Mouse (Mus musculus) stomach, embryonic 15.5 days (tissue): ENCODE data around the gene Zfp941. TPM values are rescaled to one million over a fixed set of nuclear protein-coding genes. Genes with fewer than 3 reads are reported as not detected.

Experiments used
- ATAC-seq: fragments of 200-750 bp; cut with Nextera tagmentation; 2 replicates; pipeline ENCODE4 v1.8.0; 2017; ENCODE audit warnings: low read depth, moderate number of reproducible peaks, moderate TSS enrichment; ENCODE audit not compliant: insufficient read depth, low FRiP score
- H3K27ac ChIP-seq: fragments of 300-500 bp; sonication (generic); 2 replicates; pipeline ENCODE4 v1.5.1; 2015; ENCODE audit warnings: mild to moderate bottlenecking, inconsistent platforms
- H3K27me3 ChIP-seq: fragments of 300-500 bp; sonication (generic); replicated peaks from 2 replicates; pipeline ENCODE4 v1.6.1; 2015; ENCODE audit warnings: inconsistent platforms
- H3K36me3 ChIP-seq: fragments of 300-500 bp; sonication (generic); 2 replicates; pipeline ENCODE4 v1.6.1; 2015; ENCODE audit warnings: inconsistent platforms
- H3K4me1 ChIP-seq: fragments of 300-500 bp; sonication (generic); 2 replicates; pipeline ENCODE4 v1.6.1; 2015; ENCODE audit warnings: inconsistent platforms
- H3K4me2 ChIP-seq: fragments of 300-500 bp; sonication (generic); 2 replicates; pipeline ENCODE4 v1.6.1; 2015; ENCODE audit warnings: mild to moderate bottlenecking, inconsistent platforms
- H3K4me3 ChIP-seq: fragments of 300-500 bp; sonication (generic); replicated peaks from 2 replicates; pipeline ENCODE4 v1.5.1; 2015; ENCODE audit warnings: inconsistent platforms
- H3K9ac ChIP-seq: fragments of 300-500 bp; sonication (generic); 2 replicates; pipeline ENCODE4 v1.6.1; 2015; ENCODE audit warnings: inconsistent platforms
- H3K9me3 ChIP-seq: fragments of 300-500 bp; sonication (generic); 2 replicates; pipeline ENCODE4 v1.6.1; 2016; ENCODE audit warnings: inconsistent platforms
- WGBS: fragments of 180-500 bp; shearing (Covaris S2); methylation state at CpG from one replicate; pipeline ENCODE4 v1.1.7; 2015; 5-methylcytosine and 5-hydroxymethylcytosine counted together
- polyA plus RNA-seq: library from polyadenylated mRNA; unstranded; fragments of >200 nt; fragmentation: Nextera tagmentation; extraction: Ambion mirVana; gene quantifications from 2 replicates; pipeline ENCODE4 v1.2.1, GENCODE M21; 2015

Gene Zfp941
- polyA plus RNA-seq, 1 experiment from 2014 or later, result 1.5 TPM

DNA sequence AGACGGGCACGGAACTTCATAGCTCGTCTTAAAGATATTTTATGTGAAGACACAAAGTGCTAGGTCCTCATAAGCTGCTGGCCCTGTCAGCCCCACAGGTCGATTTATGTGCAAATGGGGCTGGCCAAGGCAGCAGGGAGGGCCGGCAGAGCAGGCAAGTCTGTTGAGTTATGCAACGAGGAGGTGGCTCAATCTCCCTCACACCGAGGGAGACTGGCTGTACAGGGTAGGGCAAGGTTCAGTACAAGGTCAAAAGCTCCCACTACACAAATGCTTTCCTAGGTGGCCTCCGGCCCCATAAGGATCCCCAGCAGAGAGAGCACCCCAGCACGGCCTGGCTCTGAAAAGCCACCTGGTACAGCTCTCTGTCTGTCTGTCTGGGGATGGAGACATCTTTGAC is 31.4 kb upstream of the Zfp941 start:
- Histone ChIP-seq H3K36me3 (peaks cover 29% of the 10 kb centered on the region), H3K4me1 (peaks cover 16% of the 10 kb centered on the region), H3K9me3 (no peaks in the 10 kb centered on the region), H3K27me3 (no peaks in the 10 kb centered on the region), H3K9ac (no peak overlapping the region), H3K27ac (no peak overlapping the region), H3K4me3 (no peak overlapping the region), H3K4me2 (no peak overlapping the region)
- 80% methylated on average over 9 of the region's 9 CpGs for WGBS
- ATAC-seq, result no peak

DNA sequence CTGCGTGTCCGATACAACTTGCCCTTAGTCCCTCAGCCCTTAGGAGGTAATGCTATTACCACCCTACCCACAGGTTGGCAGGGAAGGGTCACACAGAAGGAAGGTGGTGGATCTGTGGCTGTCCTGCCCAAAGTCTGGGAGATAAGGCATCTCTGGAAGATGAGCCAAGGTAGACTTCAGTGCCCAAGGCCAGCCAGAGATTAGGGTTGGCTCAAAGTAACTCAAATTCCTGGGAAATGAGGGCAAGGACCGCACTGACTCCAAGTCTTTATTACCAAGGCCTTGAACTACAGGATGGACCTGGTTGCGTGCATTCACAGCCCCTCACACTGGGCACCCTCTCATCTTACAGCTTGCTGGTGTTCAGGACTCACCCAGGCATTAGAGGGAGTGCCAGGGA is 29.9 kb upstream of the Zfp941 start:
- Histone ChIP-seq H3K36me3 (peaks cover 29% of the 10 kb centered on the region), H3K27ac (no peak overlapping the region), H3K4me2 (no peak overlapping the region), H3K4me1 (peaks cover 10% of the 10 kb centered on the region), H3K9ac (no peak overlapping the region), H3K27me3 (no peaks in the 10 kb centered on the region), H3K9me3 (no peaks in the 10 kb centered on the region), H3K4me3 (no peak overlapping the region)
- ATAC-seq, result no peak
- WGBS, result 90% methylated on average over 4 of the region's 4 CpGs

DNA sequence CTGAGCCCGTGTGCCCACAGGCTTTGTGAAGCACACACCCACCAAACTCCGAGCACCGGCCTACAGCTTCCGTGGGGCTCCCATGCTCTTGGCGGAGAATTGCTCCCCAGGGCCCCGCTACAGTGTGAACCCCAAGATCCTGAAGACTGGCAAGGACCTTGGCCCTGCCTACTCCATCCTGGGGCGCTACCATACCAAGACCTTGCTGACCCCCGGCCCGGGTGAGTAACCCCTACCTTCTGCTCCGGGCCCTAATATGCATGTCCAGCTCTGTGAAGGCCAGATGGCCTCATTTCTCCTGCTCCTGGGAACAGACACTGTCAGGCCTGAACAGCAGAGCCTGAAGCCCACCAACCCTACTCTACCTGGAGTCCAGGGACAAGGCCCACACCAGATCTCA is 26.6 kb upstream of the Zfp941 start:
- no peak overlapping the region for H3K4me3 ChIP-seq
- WGBS, result 88% methylated on average over 10 of the region's 10 CpGs
- H3K27me3 ChIP-seq, result 0 out of 2 replicates have a peak, but pooled peaks cover 3% of the 10 kb centered on the region
- H3K27ac ChIP-seq, result no peak overlapping the region
- H3K9ac ChIP-seq, result no peak overlapping the region
- no peak for ATAC-seq
- H3K36me3 ChIP-seq, result peaks cover 21% of the 10 kb centered on the region
- no peak overlapping the region for H3K4me2 ChIP-seq
- no peaks in the 10 kb centered on the region for H3K4me1 ChIP-seq
- no peaks in the 10 kb centered on the region for H3K9me3 ChIP-seq

DNA sequence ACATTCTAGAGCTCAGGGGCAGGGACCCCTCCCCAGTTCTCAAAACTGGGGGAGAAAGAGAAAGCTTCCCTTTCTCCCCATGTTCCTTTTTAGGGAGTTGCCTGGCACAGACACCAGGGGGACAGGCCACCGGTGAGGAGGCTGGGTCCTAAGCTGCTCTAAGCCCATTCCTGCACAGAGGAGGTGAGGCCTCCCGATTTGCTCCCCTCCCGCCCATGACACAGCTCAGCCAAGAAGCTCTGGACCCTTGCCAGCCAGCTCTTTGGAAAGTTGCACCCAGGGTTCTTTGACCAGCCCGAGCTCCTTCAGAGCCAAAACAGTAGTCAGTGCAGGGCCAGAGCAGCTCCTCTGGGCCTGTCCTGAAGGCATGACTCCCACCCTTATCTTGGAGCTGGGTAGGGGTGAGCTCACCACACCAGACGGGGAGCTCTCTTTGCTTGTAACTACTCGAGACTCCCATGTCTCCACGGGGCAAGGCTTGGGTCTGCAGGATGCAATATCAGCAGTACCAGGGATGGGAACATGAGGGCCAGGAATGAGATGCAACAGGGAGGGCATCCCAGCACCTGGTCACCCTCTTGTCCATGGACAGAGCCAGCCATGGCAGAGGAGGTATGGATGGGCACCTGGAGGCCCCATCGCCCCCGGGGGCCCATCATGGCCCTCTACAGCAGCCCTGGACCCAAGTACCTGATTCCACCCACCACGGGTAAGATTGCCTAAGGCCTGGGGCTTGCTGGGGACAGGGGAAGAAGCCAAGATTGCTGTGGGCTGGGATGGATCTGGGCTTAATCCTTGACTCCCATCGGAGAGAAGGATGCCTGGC is 26.0 kb upstream of the Zfp941 start, which contains the start of gene Odf3:
Odf3 (plus strand) TSS at position 51 of the 826 bp plus-strand sequence.
- WGBS, result 55% methylated on average over 11 of the region's 11 CpGs
- H3K4me1 ChIP-seq, result no peaks in the 10 kb centered on the region
- no peak within 1 kb of the TSS for H3K4me2 ChIP-seq
- no peak for ATAC-seq
- no peak within 1 kb of the TSS for H3K27ac ChIP-seq
- H3K36me3 ChIP-seq, result peaks cover 14% of the 10 kb centered on the region; the same call in 1 of the 2 replicates
- no peak within 1 kb of the TSS for H3K9ac ChIP-seq
- no peaks in the 10 kb centered on the region for H3K9me3 ChIP-seq
- no peak within 1 kb of the TSS for H3K4me3 ChIP-seq
- 0 out of 2 replicates have a peak, but pooled peaks cover 3% of the 10 kb centered on the region for H3K27me3 ChIP-seq

DNA sequence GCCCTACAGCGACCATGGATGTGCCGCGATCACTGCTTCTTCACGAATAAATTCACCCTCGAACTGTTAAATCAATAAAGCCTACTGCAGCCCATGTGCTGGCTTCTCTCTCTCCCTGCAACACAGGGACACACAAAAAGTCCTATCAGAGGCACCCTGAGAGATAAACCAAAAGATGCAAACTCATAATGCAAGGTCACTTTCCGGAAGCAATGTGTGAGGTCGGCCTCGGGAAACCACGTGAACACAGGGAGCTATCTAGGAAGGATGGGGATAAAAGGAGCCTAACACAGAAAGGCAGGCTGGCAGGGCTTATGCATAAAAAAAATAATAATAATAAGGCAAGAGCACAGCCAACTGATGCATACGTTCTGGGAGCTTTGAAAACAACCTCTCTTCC is 24.7 kb upstream of the Zfp941 start:
- H3K4me1 ChIP-seq, result 0 out of 2 replicates have a peak, but pooled peaks cover 2% of the 10 kb centered on the region
- H3K4me2 ChIP-seq, result no peak overlapping the region
- no peaks in the 10 kb centered on the region for H3K9me3 ChIP-seq
- H3K27me3 ChIP-seq, result 0 out of 2 replicates have a peak, but pooled peaks cover 6% of the 10 kb centered on the region
- ATAC-seq, result no peak
- WGBS, result 78% methylated on average over 10 of the region's 10 CpGs
- H3K9ac ChIP-seq, result no peak overlapping the region
- no peak overlapping the region for H3K27ac ChIP-seq
- no peak overlapping the region for H3K4me3 ChIP-seq
- 0 out of 2 replicates have a peak, but pooled peaks cover 3% of the 10 kb centered on the region for H3K36me3 ChIP-seq

DNA sequence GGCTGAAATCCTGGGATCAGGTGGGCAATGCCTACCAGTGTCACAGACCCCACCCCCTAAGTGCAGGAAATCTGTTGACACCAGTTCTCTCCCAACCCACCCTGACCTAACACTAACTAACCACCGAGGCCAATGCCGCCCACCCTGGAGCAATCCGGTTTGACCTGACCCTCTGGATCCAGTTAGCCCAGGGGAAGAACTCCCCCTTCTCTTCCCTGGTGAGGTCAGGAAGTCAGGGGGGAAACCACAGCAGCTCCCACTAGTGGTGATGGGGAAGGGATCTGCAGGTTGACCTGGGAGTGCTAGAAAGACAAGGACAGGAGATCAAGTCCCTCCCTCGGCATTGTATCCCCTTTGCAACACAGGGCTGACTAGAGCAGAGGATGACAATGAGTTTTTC is 23.7 kb upstream of the Zfp941 start:
- Histone ChIP-seq H3K4me3 (no peak overlapping the region), H3K9ac (no peak overlapping the region), H3K9me3 (no peaks in the 10 kb centered on the region), H3K27me3 (0 out of 2 replicates have a peak, but pooled peaks cover 6% of the 10 kb centered on the region), H3K36me3 (no peaks in the 10 kb centered on the region), H3K4me1 (0 out of 2 replicates have a peak, but pooled peaks cover 6% of the 10 kb centered on the region), H3K4me2 (no peak overlapping the region), H3K27ac (no peak overlapping the region)
- no peak for ATAC-seq
- 67% methylated on average over 4 of the region's 4 CpGs for WGBS

DNA sequence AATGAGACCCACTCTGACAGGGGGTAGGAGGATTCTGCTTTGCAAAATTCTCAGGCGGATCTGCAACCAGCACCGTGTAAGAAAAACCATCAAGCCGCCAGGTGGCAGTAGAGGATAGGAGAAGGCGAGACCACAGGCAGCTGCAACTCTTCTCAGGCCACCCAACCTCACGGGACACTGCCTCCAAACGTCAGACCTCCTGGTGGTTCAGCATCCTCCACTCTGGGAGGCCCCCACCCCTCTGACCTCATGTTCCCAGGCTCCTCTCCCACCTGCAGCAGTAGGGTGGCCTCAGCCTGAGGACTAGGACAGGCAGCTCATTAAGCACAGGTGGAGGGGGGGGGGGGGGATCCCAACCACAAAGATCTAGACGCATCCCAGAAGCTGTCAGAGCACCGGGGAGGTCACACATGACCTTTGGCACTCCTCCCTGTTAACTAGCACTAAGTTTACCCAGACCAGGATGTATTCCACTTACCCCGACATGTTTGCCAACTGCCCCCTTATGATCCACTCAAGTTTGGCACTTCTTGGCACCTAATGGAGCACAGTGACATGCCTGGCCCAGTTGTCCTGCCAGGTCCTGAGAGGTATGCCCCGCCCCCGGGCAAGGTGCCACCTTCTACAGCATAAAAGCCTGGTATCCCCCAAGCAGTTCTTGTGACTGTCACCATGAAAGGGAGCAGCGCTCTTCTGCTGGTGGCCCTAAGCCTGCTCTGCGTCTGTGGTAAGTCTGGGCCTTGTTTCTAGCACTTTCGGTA is 23.1 kb upstream of the Zfp941 start, which contains the start of gene Scgb1c1:
Scgb1c1 (plus strand) TSS at position 643 of the 761 bp plus-strand sequence.
- peak; percentile 76 for ATAC-seq
- no peaks in the 10 kb centered on the region for H3K36me3 ChIP-seq
- WGBS, result 27% methylated on average over 14 of the region's 14 CpGs
- no peak within 1 kb of the TSS for H3K4me3 ChIP-seq
- H3K27ac ChIP-seq, result no peak within 1 kb of the TSS
- H3K27me3 ChIP-seq, result 0 out of 2 replicates have a peak, but pooled peaks cover 6% of the 10 kb centered on the region
- H3K4me1 ChIP-seq, result 0 out of 2 replicates have a peak, but pooled peaks cover 6% of the 10 kb centered on the region
- H3K4me2 ChIP-seq, result no peak within 1 kb of the TSS
- no peaks in the 10 kb centered on the region for H3K9me3 ChIP-seq
- no peak within 1 kb of the TSS for H3K9ac ChIP-seq

DNA sequence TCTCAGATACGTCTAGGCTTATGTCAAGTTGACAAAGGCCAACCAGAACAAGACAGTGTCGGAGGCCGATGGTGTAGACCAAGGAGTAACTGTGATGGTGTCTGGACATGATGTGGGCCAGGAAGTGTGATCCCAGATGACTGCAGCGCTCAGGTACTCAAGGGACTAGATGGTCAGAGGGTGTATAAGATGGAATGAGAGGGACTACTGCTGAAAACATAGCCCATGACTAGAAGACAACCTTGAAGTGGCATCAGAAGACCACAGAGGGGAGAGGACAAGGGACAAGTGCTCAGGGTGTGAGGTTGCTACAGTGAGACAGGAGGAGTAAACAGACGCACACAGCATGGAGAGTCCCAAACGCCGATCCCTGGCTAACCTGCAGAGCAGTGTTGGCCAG is 21.8 kb upstream of the Zfp941 start:
- ATAC-seq, result no peak
- 64% methylated on average over 7 of the region's 7 CpGs for WGBS

DNA sequence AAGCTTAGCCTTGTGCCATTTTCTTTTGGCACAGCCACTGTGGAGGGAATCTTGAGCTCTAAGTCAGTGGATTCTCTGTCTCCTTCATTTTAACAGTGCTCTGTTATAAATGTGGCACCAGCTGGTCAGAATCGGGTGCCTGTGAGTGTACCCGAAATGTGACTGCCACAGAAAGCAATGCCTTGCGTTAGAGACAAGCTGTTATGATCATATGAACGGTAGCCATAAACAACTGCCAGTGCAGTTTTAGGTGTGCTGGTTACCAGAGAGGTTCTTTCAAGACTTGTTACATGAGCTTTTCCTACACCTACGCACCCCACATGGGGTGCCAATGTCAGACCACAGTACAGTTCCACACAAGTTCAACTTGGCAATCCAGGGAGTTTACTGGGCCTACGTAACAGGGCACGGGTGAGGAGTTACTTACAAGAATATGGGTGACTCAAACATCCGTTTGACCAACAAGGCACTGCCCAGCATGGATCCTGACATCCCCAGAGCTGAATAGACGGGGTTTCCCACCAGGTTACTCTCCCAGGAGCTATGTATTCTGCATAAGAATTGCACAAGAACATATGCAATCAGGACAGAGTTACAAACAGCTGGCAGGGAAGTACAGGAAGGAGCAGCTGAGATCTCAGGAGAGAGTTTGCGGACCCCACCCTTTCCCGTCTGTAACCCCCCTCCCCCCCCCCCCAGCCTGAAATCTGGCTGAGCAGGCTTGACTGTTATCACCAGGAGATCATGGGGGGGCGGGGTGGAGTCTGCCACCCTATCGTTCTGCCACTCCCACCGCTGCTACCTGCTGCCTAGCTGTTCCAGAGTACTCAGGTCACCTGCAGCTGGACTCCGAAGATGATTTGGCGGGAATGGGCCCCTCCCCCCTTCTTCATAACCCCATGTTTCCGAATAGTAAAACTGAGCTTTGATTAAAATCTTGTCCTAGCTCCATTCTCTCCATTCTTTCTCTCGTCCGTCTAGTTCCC is 19.1 kb upstream of the Zfp941 start:
- Histone ChIP-seq H3K4me1 (0 out of 2 replicates have a peak, but pooled peaks cover 6% of the 10 kb centered on the region), H3K9ac (no peak overlapping the region), H3K27me3 (0 out of 2 replicates have a peak, but pooled peaks cover 6% of the 10 kb centered on the region), H3K27ac (no peak overlapping the region), H3K4me2 (peak overlapping the region; percentile 24), H3K4me3 (no peak overlapping the region), H3K9me3 (no peaks in the 10 kb centered on the region), H3K36me3 (no peaks in the 10 kb centered on the region)
- 34% methylated on average over 18 of the region's 19 CpGs for WGBS
- peak; percentile 63; the same call in 1 of the 2 replicates for ATAC-seq

More for the DNA sequence above, 21.8 kb upstream of the Zfp941 start:
- Histone ChIP-seq H3K27ac (no peak overlapping the region), H3K27me3 (0 out of 2 replicates have a peak, but pooled peaks cover 6% of the 10 kb centered on the region), H3K9ac (no peak overlapping the region), H3K4me3 (no peak overlapping the region), H3K9me3 (no peaks in the 10 kb centered on the region), H3K36me3 (no peaks in the 10 kb centered on the region), H3K4me2 (no peak overlapping the region), H3K4me1 (0 out of 2 replicates have a peak, but pooled peaks cover 6% of the 10 kb centered on the region)

DNA sequence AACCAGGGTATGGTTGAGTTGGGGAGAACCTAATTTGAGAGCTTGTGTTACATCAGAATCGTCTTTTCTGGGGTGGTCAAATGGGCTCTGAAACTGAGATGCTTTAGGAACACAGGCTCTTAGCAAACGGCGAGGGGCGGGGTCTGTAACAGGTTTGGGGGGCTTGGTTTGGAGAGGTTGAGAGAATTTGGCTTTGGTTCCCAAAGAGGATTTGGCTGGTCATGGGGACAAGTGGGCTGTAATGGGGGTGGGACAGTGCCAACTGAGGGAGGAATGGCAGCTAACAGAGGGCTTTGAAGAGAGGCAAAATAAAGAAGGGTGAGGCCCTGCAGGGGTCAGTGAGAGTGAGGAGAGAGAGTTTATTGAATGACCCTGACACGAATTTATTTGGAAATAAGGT is 17.6 kb upstream of the Zfp941 start:
- H3K9me3 ChIP-seq, result no peaks in the 10 kb centered on the region
- 56% methylated on average over 5 of the region's 5 CpGs for WGBS

More for the DNA sequence above, 17.6 kb upstream of the Zfp941 start:
- ATAC-seq, result no peak
- Histone ChIP-seq H3K27me3 (0 out of 2 replicates have a peak, but pooled peaks cover 3% of the 10 kb centered on the region), H3K4me2 (no peak overlapping the region), H3K27ac (no peak overlapping the region), H3K4me3 (no peak overlapping the region), H3K36me3 (no peaks in the 10 kb centered on the region), H3K4me1 (0 out of 2 replicates have a peak, but pooled peaks cover 6% of the 10 kb centered on the region), H3K9ac (no peak overlapping the region)
